Mouse (Mus musculus): ENCODE results near the gene Hectd3. TPM values are rescaled to one million over a fixed set of nuclear protein-coding genes. Genes with fewer than 3 reads are reported as not detected.

Gene Hectd3
- 51.9 and 66.1 TPM in 2 replicates for polyA plus RNA-seq (2012; rRNA removed)

- Histone ChIP-seq H3K36me3 (ENCODE audit: control insufficient read depth, insufficient read depth, low read length) (no peaks in the 10 kb centered on the region), H3K27me3 (replicated peaks; ENCODE audit: control insufficient read depth, insufficient read depth, low read length) (no peaks in the 10 kb centered on the region), H3K27ac (ENCODE audit: insufficient read depth, low read depth, low read length) (peak within 1 kb of the TSS; percentile 84), H3K4me1 (ENCODE audit: control insufficient read depth, insufficient read depth, low read length) (peaks cover 13% of the 10 kb centered on the region; the same call in 1 of the 2 replicates), H3K4me3 (ENCODE audit: insufficient read depth, low read depth, low read length) (peak within 1 kb of the TSS; percentile 96)
- WGBS: under 1% methylated on average over 58 of the region's 58 CpGs
- TF ChIP-seq POLR2A (IDR thresholded peaks at IDR 0.05; ENCODE audit: low read depth, low read length) (no peak), CTCF (conservative IDR thresholded peaks at IDR 0.05; ENCODE audit: insufficient read depth, insufficient read length, low read depth, low read length) (no peak)
- DNase-seq: peak; percentile 83
These were observed at the start of gene Hectd3 for GRCm38 (mm10) chr4:116995131-116995797. Gene Hectd3 (plus strand): TSS chr4:116995317.

- Histone ChIP-seq H3K27ac (ENCODE audit: insufficient read depth, low read depth, low read length) (no peak overlapping the region), H3K27me3 (replicated peaks; ENCODE audit: control insufficient read depth, insufficient read depth, low read length) (no peaks in the 10 kb centered on the region), H3K36me3 (ENCODE audit: control insufficient read depth, insufficient read depth, low read length) (no peaks in the 10 kb centered on the region), H3K4me3 (ENCODE audit: insufficient read depth, low read depth, low read length) (no peak overlapping the region), H3K4me1 (ENCODE audit: control insufficient read depth, insufficient read depth, low read length) (no peaks in the 10 kb centered on the region)
- 22% methylated on average over 1 of the region's 1 CpGs for WGBS
- peak; percentile 30 for DNase-seq
- TF ChIP-seq CTCF (conservative IDR thresholded peaks at IDR 0.05; ENCODE audit: insufficient read depth, insufficient read length, low read depth, low read length) (peak; percentile 39; the same call in 1 of the 2 replicates), POLR2A (IDR thresholded peaks at IDR 0.05; ENCODE audit: low read depth, low read length) (no peak)
These were observed 43.5 kb upstream of the Hectd3 start for GRCm38 (mm10) chr4:116951642-116952041.

GRCm38 (mm10) chr4:116954951-116955350 lies 40.2 kb upstream of the Hectd3 start:
- DNase-seq: no peak
- TF ChIP-seq POLR2A (IDR thresholded peaks at IDR 0.05; ENCODE audit: low read depth, low read length) (no peak), CTCF (conservative IDR thresholded peaks at IDR 0.05; ENCODE audit: insufficient read depth, insufficient read length, low read depth, low read length) (no peak)
- H3K27me3 ChIP-seq (replicated peaks; ENCODE audit: control insufficient read depth, insufficient read depth, low read length): no peaks in the 10 kb centered on the region
- no peaks in the 10 kb centered on the region for H3K4me1 ChIP-seq (ENCODE audit: control insufficient read depth, insufficient read depth, low read length)
- WGBS: 65% methylated on average over 7 of the region's 7 CpGs
- no peak overlapping the region for H3K27ac ChIP-seq (ENCODE audit: insufficient read depth, low read depth, low read length)
- no peaks in the 10 kb centered on the region for H3K36me3 ChIP-seq (ENCODE audit: control insufficient read depth, insufficient read depth, low read length)
- no peak overlapping the region for H3K4me3 ChIP-seq (ENCODE audit: insufficient read depth, low read depth, low read length)

GRCm38 (mm10) chr4:116976503-116976902 lies 18.6 kb upstream of the Hectd3 start:
- no peaks in the 10 kb centered on the region for H3K36me3 ChIP-seq (ENCODE audit: control insufficient read depth, insufficient read depth, low read length)
- H3K4me3 ChIP-seq (ENCODE audit: insufficient read depth, low read depth, low read length): no peak overlapping the region
- no peaks in the 10 kb centered on the region for H3K4me1 ChIP-seq (ENCODE audit: control insufficient read depth, insufficient read depth, low read length)
- H3K27me3 ChIP-seq (replicated peaks; ENCODE audit: control insufficient read depth, insufficient read depth, low read length): no peaks in the 10 kb centered on the region
- TF ChIP-seq CTCF (conservative IDR thresholded peaks at IDR 0.05; ENCODE audit: insufficient read depth, insufficient read length, low read depth, low read length): no peak
- no peak for TF ChIP-seq POLR2A (IDR thresholded peaks at IDR 0.05; ENCODE audit: low read depth, low read length)
- DNase-seq: no peak
- no peak overlapping the region for H3K27ac ChIP-seq (ENCODE audit: insufficient read depth, low read depth, low read length)
- WGBS: 53% methylated on average over 2 of the region's 2 CpGs

GRCm38 (mm10) chr4:116985681-116986080 lies 9.4 kb upstream of the Hectd3 start:
- WGBS: 88% methylated on average over 7 of the region's 7 CpGs
- no peak for TF ChIP-seq CTCF (conservative IDR thresholded peaks at IDR 0.05; ENCODE audit: insufficient read depth, insufficient read length, low read depth, low read length)
- no peak for TF ChIP-seq POLR2A (IDR thresholded peaks at IDR 0.05; ENCODE audit: low read depth, low read length)
- no peak for DNase-seq

GRCm38 (mm10) chr4:116986400-116987121 lies 8.6 kb upstream of the Hectd3 start:
- Histone ChIP-seq H3K4me3 (ENCODE audit: insufficient read depth, low read depth, low read length) (no peak overlapping the region), H3K27ac (ENCODE audit: insufficient read depth, low read depth, low read length) (no peak overlapping the region), H3K4me1 (ENCODE audit: control insufficient read depth, insufficient read depth, low read length) (no peaks in the 10 kb centered on the region), H3K36me3 (ENCODE audit: control insufficient read depth, insufficient read depth, low read length) (no peaks in the 10 kb centered on the region), H3K27me3 (replicated peaks; ENCODE audit: control insufficient read depth, insufficient read depth, low read length) (no peaks in the 10 kb centered on the region)
- TF ChIP-seq CTCF (conservative IDR thresholded peaks at IDR 0.05; ENCODE audit: insufficient read depth, insufficient read length, low read depth, low read length): peak; percentile 86
- TF ChIP-seq POLR2A (IDR thresholded peaks at IDR 0.05; ENCODE audit: low read depth, low read length): no peak
- WGBS: 61% methylated on average over 17 of the region's 17 CpGs
- peak; percentile 88 for DNase-seq

More at GRCm38 (mm10) chr4:116985681-116986080, 9.4 kb upstream of the Hectd3 start:
- H3K4me1 ChIP-seq (ENCODE audit: control insufficient read depth, insufficient read depth, low read length): no peaks in the 10 kb centered on the region
- H3K27ac ChIP-seq (ENCODE audit: insufficient read depth, low read depth, low read length): no peak overlapping the region
- H3K4me3 ChIP-seq (ENCODE audit: insufficient read depth, low read depth, low read length): no peak overlapping the region
- H3K36me3 ChIP-seq (ENCODE audit: control insufficient read depth, insufficient read depth, low read length): no peaks in the 10 kb centered on the region
- H3K27me3 ChIP-seq (replicated peaks; ENCODE audit: control insufficient read depth, insufficient read depth, low read length): no peaks in the 10 kb centered on the region

GRCm38 (mm10) chr4:116987122-116987456 lies 8.0 kb upstream of the Hectd3 start:
- no peak for TF ChIP-seq CTCF (conservative IDR thresholded peaks at IDR 0.05; ENCODE audit: insufficient read depth, insufficient read length, low read depth, low read length)
- no peak for TF ChIP-seq POLR2A (IDR thresholded peaks at IDR 0.05; ENCODE audit: low read depth, low read length)
- Histone ChIP-seq H3K36me3 (ENCODE audit: control insufficient read depth, insufficient read depth, low read length) (no peaks in the 10 kb centered on the region), H3K27me3 (replicated peaks; ENCODE audit: control insufficient read depth, insufficient read depth, low read length) (no peaks in the 10 kb centered on the region), H3K27ac (ENCODE audit: insufficient read depth, low read depth, low read length) (no peak overlapping the region), H3K4me1 (ENCODE audit: control insufficient read depth, insufficient read depth, low read length) (no peaks in the 10 kb centered on the region), H3K4me3 (ENCODE audit: insufficient read depth, low read depth, low read length) (no peak overlapping the region)
- DNase-seq: no peak
- 73% methylated on average over 5 of the region's 5 CpGs for WGBS
